Mouse (Mus musculus) left cerebral cortex, adult 2 months (tissue): ENCODE data around the gene Mtor. TPM values are rescaled to one million over a fixed set of nuclear protein-coding genes. Genes with fewer than 3 reads are reported as not detected.
A peak's percentile ranks its signal among the peaks of the same experiment; 100 is the strongest.

Experiments
- DNase-seq, 2 experiments: peaks; one replicate each; pipeline ENCODE4 v3.0.0; 2021 to 2022; ENCODE audit warnings: low spot score in 2 of 2, mixed read lengths in 1 of 2; ENCODE audit errors: extremely low spot score in 1 of 2
- H3K27ac ChIP-seq: fragments of 200-600 bp; 2 replicates; pipeline ENCODE4 v1.8.1; 2022
- H3K4me3 ChIP-seq: fragments of 200-600 bp; 2 replicates; pipeline ENCODE4 v1.8.1; 2022
- CTCF ChIP-seq: fragments of 200-600 bp; IDR thresholded peaks from 2 replicates; pipeline ENCODE4 v1.8.1; 2022; ENCODE audit warnings: antibody characterized with exemption, mild to moderate bottlenecking, moderate library complexity
- intact Hi-C: fragments of 180-260 bp; cut with DNase I; formaldehyde crosslinking; loops from one replicate; pipeline ENCODE4 v1.15.1; 2025
- total RNA-seq, 2 experiments: library from RNA; stranded (reverse); gene quantifications; 2 replicates each; pipeline ENCODE4 v1.2.3; 2021

Gene Mtor
- total RNA-seq, 2 experiments from 2014 or later, result 92.7 to 94.0 TPM

DNA sequence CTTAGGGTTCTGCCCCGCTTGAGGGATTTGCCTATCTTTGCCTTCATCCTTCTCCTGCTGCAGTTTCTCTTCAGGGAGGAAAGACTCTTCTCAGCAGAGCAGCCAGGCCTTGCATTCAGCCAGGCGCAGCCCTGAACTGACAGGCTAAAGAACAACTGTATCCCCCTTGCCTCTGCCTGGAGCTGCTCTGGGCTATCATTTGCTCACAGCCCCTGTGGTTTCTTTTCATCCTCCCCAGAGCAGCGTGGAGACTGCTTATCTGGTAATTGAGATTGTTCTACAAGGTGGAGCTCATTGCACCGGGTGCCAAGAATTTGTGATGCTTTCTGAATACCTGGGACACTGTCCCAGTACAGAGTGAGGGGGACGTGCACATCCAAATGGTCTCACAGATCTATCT, 19.9 kb upstream of the Mtor start:
- intact Hi-C loops, result loop anchor here (5.0 kb wide), 1 partner anchor 96 kb away; no protein-coding TSS in a partner anchor
- TF ChIP-seq CTCF, result no peak
- H3K27ac ChIP-seq, result no peak overlapping the region
- no peak overlapping the region for H3K4me3 ChIP-seq
- no peak for DNase-seq

DNA sequence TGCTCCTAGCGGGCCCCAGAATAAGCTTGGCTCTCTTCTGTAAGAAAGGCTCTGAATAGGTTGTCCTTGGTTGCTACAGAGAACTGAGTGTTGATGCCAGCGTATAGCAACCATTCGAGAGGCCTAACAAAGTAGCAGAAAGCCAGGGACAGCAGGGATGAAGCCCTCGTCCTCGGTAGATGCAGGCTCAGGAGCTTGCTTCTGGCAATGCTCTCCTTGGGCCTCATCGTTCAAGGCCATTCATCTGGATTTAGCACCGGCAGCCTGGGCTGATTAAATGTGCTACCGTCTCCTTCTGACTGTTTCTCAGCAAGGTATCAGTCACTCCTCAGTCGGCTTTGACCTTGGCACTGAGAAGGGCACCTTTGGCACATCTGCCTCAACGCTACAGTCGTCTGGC, 19.3 kb upstream of the Mtor start:
- TF ChIP-seq CTCF, result no peak
- DNase-seq, result no peak
- Histone ChIP-seq H3K4me3 (no peak overlapping the region), H3K27ac (no peak overlapping the region)
- intact Hi-C loops, result loop anchor here (5.0 kb wide), 1 partner anchor 97 kb away; no protein-coding TSS in a partner anchor

DNA sequence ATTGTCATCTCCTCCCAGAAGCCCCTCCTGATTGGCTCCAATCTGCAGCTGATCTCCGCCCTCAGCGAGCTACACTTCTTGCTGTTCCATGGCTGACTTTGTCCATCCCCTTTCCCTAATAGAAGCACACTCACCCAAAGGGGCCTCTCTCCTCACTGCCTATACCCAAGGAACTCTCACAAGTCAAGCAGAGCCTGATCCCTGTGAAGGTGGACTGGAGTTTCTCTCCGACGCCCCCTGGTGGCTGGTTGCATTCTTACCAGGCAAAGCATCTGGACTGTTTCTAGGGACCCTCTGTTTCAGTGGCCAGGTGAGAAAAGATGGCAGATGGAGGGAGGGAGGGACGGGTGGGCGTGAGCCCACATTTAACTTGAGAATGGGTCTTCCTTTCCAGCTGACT, 18.7 kb upstream of the Mtor start:
- DNase-seq, result peak; percentile 66 to 77
- TF ChIP-seq CTCF, result peak; percentile 77
- Histone ChIP-seq H3K27ac (no peak overlapping the region), H3K4me3 (no peak overlapping the region)
- intact Hi-C loops, result loop anchor here (5.0 kb wide), 2 partner anchors 97 to 142 kb away; partner anchors contain the start of gene Disp3

- TF ChIP-seq CTCF, result no peak
- no peak for DNase-seq
- H3K27ac ChIP-seq, result no peak overlapping the region
- intact Hi-C loops, result loop anchor here (5.0 kb wide), 1 partner anchor 144 kb away; the partner anchor contains the start of gene Disp3
- no peak overlapping the region for H3K4me3 ChIP-seq
Observed at GRCm38 (mm10) chr4:148430880-148431519, 17.4 kb upstream of the Mtor start.

DNA sequence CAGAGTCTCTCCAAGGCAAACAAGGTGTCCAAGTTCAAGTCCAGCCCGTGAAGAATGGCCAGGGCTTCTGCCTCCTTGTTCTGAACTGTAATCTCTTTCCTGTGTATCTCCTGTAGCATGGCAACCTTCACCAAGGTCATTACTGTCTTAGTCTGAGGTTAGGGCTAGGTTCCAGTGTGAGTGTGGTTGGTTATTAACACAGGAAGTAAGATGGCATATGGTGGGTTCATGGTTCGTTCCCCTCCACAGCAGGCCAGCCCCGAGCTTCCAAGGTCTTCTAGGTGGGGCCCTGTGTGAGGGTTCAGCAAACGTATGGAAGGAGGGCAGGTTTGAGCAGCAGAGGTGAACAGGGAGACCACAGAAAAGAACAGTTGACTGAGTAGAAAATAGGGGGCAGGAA, 15.9 kb upstream of the Mtor start:
- intact Hi-C loops, result loop anchor here (5.0 kb wide), 1 partner anchor 145 kb away; the partner anchor contains the start of gene Disp3
- Histone ChIP-seq H3K27ac (no peak overlapping the region), H3K4me3 (no peak overlapping the region)
- DNase-seq, result no peak
- no peak for TF ChIP-seq CTCF

- no peak for TF ChIP-seq CTCF
- intact Hi-C loops, result loop anchor here (5.0 kb wide), 1 partner anchor 146 kb away; the partner anchor contains the start of gene Disp3
Observed at GRCm38 (mm10) chr4:148433336-148433735, 15.1 kb upstream of the Mtor start.

GRCm38 (mm10) chr4:148433813-148434212, 14.6 kb upstream of the Mtor start:
- no peak for DNase-seq
- Histone ChIP-seq H3K4me3 (no peak overlapping the region), H3K27ac (no peak overlapping the region)
- TF ChIP-seq CTCF, result no peak
- intact Hi-C loops, result loop anchor here (2.0 to 5.0 kb wide), 2 partner anchors 147 to 263 kb away; partner anchors contain the start of gene Disp3

More at GRCm38 (mm10) chr4:148433336-148433735, 15.1 kb upstream of the Mtor start:
- Histone ChIP-seq H3K4me3 (no peak overlapping the region), H3K27ac (no peak overlapping the region)
- DNase-seq, result no peak

- no peak for TF ChIP-seq CTCF
- DNase-seq, result no peak
- H3K27ac ChIP-seq, result no peak overlapping the region
- intact Hi-C loops, result loop anchor here (2.0 to 5.0 kb wide), 2 partner anchors 147 to 264 kb away; partner anchors contain the start of gene Disp3
- no peak overlapping the region for H3K4me3 ChIP-seq
Observed at GRCm38 (mm10) chr4:148434554-148434953, 13.9 kb upstream of the Mtor start.

GRCm38 (mm10) chr4:148435106-148435505, 13.3 kb upstream of the Mtor start:
- Histone ChIP-seq H3K4me3 (no peak overlapping the region), H3K27ac (peak overlapping the region; percentile 30; the same call in 1 of the 2 replicates)
- no peak for DNase-seq
- intact Hi-C loops, result loop anchor here (2.0 to 5.0 kb wide), 2 partner anchors 264 to 318 kb away; no protein-coding TSS in a partner anchor
- TF ChIP-seq CTCF, result no peak

GRCm38 (mm10) chr4:148435657-148436330, 12.6 kb upstream of the Mtor start:
- H3K4me3 ChIP-seq, result no peak overlapping the region
- DNase-seq, result peak; percentile 44 to 47
- peak overlapping the region; percentile 30; the same call in 1 of the 2 replicates for H3K27ac ChIP-seq
- intact Hi-C loops, result loop anchor here (2.0 to 5.0 kb wide), 2 partner anchors 265 to 318 kb away; no protein-coding TSS in a partner anchor
- peak; percentile 67 for TF ChIP-seq CTCF

GRCm38 (mm10) chr4:148441931-148442330, 6.5 kb upstream of the Mtor start:
- TF ChIP-seq CTCF, result no peak
- no peak overlapping the region for H3K4me3 ChIP-seq
- no peak for DNase-seq
- intact Hi-C loops, result no loop called here
- no peak overlapping the region for H3K27ac ChIP-seq

GRCm38 (mm10) chr4:148442598-148442997, 5.8 kb upstream of the Mtor start:
- TF ChIP-seq CTCF, result no peak
- intact Hi-C loops, result no loop called here
- no peak for DNase-seq
- Histone ChIP-seq H3K27ac (no peak overlapping the region), H3K4me3 (no peak overlapping the region)
